8 mouse cellular contexts compared by ENCODE assay signal in genomic region chr12:5267271-5268187, GRCm38 (mm10).
DNase-seq lines count a peak whose midpoint lies in the region; ATAC-seq and TF ChIP-seq lines count a peak whose summit lies in the region.
"Had no signal": no experiment of that assay in that cellular context is flagged by ENCODE, and none has a peak within 500 bp of the region (broad histone marks: within the 10 kb centered on the region; RNA-seq: fewer than 3 reads in every experiment).

No protein-coding gene starts in this region.

- TF ChIP-seq POLR2A in lung, adult 2 months (IDR thresholded peaks at IDR 0.05; ENCODE audit: borderline replicate concordance, extremely low read depth, low read depth, low read length) = no peak

- H3K9ac ChIP-seq in lung, postnatal 0 days (replicated peaks; ENCODE audit: low read depth) = no peak overlapping the region
- H3K9ac ChIP-seq in hindbrain, embryonic 11.5 days (ENCODE audit: low read depth, low read length) = no peak overlapping the region; the same call in 1 of the 2 replicates
- H3K9ac ChIP-seq in limb, embryonic 15.5 days = no peak overlapping the region

- peaks cover 9% of the 10 kb centered on the region; the same call in 1 of the 2 replicates for H3K4me1 ChIP-seq in lung, postnatal 0 days (ENCODE audit: insufficient read depth, low read depth, low read length)
- H3K4me1 ChIP-seq in lung, adult 2 months (ENCODE audit: control insufficient read depth, insufficient read depth, low read length) = 0 out of 2 replicates have a peak, but pooled peaks cover 2% of the 10 kb centered on the region
- H3K4me1 ChIP-seq in hindbrain, embryonic 11.5 days (replicated peaks; ENCODE audit: control insufficient read depth, insufficient read depth, low read length) = peaks cover 11% of the 10 kb centered on the region
- H3K4me1 ChIP-seq in limb, embryonic 15.5 days = peaks cover 12% of the 10 kb centered on the region

- ATAC-seq in lung, postnatal 0 days = no peak
- peak; percentile 61 for ATAC-seq in hindbrain, embryonic 11.5 days (ENCODE audit: low FRiP score)
- ATAC-seq in limb, embryonic 15.5 days (ENCODE audit: insufficient number of reproducible peaks, low FRiP score, low TSS enrichment, low read depth) = 0 out of 2 replicates have a peak, but pooled peaks have one; percentile 21

- H3K27me3 ChIP-seq in lung, postnatal 0 days (replicated peaks; ENCODE audit: insufficient read depth, low read length) = no peaks in the 10 kb centered on the region
- H3K27me3 ChIP-seq in hindbrain, embryonic 11.5 days (ENCODE audit: control insufficient read depth, insufficient read depth, low read length) = no peaks in the 10 kb centered on the region
- no peaks in the 10 kb centered on the region for H3K27me3 ChIP-seq in limb, embryonic 15.5 days

- peak overlapping the region; percentile 72 for H3K27ac ChIP-seq in lung, postnatal 0 days (ENCODE audit: low read length)
- H3K27ac ChIP-seq in hindbrain, embryonic 11.5 days (ENCODE audit: low read depth, low read length) = peak overlapping the region; percentile 83
- H3K27ac ChIP-seq in limb, embryonic 15.5 days = peak overlapping the region; percentile 57; the same call in 1 of the 2 replicates

- H3K36me3 ChIP-seq in lung, postnatal 0 days (ENCODE audit: insufficient read depth, low read length) = no peaks in the 10 kb centered on the region
- no peaks in the 10 kb centered on the region for H3K36me3 ChIP-seq in hindbrain, embryonic 11.5 days (ENCODE audit: control insufficient read depth, insufficient read depth, low read length)
- no peaks in the 10 kb centered on the region for H3K36me3 ChIP-seq in limb, embryonic 15.5 days

- DNase-seq in lung, postnatal 0 days (ENCODE audit: low spot score) = no peak
- no peak for DNase-seq in lung, adult 2 months
- DNase-seq in hindbrain, embryonic 11.5 days (ENCODE audit: low spot score) = no peak
- DNase-seq in ovary, adult 18-20 months (ENCODE audit: low spot score) = no peak
- no peak for DNase-seq in spleen, postnatal 36 days (ENCODE audit: low spot score in 2 of 2)
- no peak for DNase-seq in right cerebral cortex, adult 2 months (ENCODE audit: low spot score in 2 of 2)
- DNase-seq: thymus, postnatal 4 days had no signal

- no peak for TF ChIP-seq CTCF in lung, postnatal 0 days (IDR thresholded peaks at IDR 0.05)
- TF ChIP-seq CTCF in lung, adult 2 months (IDR thresholded peaks at IDR 0.05; ENCODE audit: insufficient read depth, low read length) = no peak

- H3K4me3 ChIP-seq in lung, postnatal 0 days (ENCODE audit: low read depth, low read length) = no peak overlapping the region
- no peak overlapping the region for H3K4me3 ChIP-seq in lung, adult 2 months (replicated peaks; ENCODE audit: extremely low read depth, low read depth, low read length)
- no peak overlapping the region for H3K4me3 ChIP-seq in hindbrain, embryonic 11.5 days (ENCODE audit: low read depth, low read length)
- no peak overlapping the region for H3K4me3 ChIP-seq in limb, embryonic 15.5 days

- H3K9me3 ChIP-seq in lung, postnatal 0 days (ENCODE audit: low read length) = no peaks in the 10 kb centered on the region
- H3K9me3 ChIP-seq in hindbrain, embryonic 11.5 days (ENCODE audit: control insufficient read depth, low read length) = no peaks in the 10 kb centered on the region
- H3K9me3 ChIP-seq in limb, embryonic 15.5 days = no peaks in the 10 kb centered on the region

- no peak for TF ChIP-seq EP300 in lung, postnatal 0 days (IDR thresholded peaks at IDR 0.05)

- H3K4me2 ChIP-seq in lung, postnatal 0 days (replicated peaks; ENCODE audit: low read depth, low read length) = no peak overlapping the region
- no peak overlapping the region for H3K4me2 ChIP-seq in hindbrain, embryonic 11.5 days (replicated peaks; ENCODE audit: low read depth, low read length)
- no peak overlapping the region for H3K4me2 ChIP-seq in limb, embryonic 15.5 days

- WGBS in lung, postnatal 0 days = 56% methylated on average over 9 of the region's 9 CpGs
- 64% methylated on average over 9 of the region's 9 CpGs for WGBS in lung, adult 2 months
- 60% methylated on average over 9 of the region's 9 CpGs for WGBS in hindbrain, embryonic 11.5 days
- WGBS in limb, embryonic 15.5 days = 59% methylated on average over 9 of the region's 9 CpGs
